Mouse (Mus musculus) testis, adult 10 weeks (tissue): Measurements from ENCODE around the gene Dnm2. TPM values are rescaled to one million over a fixed set of nuclear protein-coding genes. Genes with fewer than 3 reads are reported as not detected.

Source experiments
- polyA plus RNA-seq: library from polyadenylated mRNA; stranded (reverse); fragments of 350-450 nt; fragmentation: Illumina TruSeq; extraction: RNeasy Lipid Tissue Mini Kit (QIAGEN cat#74804); gene quantifications from one replicate; pipeline ENCODE4 v1.2.3, GENCODE M21; 2014; ENCODE audit warnings: low read depth, low replicate concordance

Gene Dnm2
- 42.4 TPM for polyA plus RNA-seq

GRCm38 (mm10) chr9:21424631-21425555, at the start of gene Dnm2:
Gene Dnm2 (plus strand): TSS chr9:21424908.

GRCm38 (mm10) chr9:21411669-21412550, 12.8 kb upstream of the Dnm2 start, which contains the start of gene Qtrt1:
Gene Qtrt1 (plus strand): TSS chr9:21411837.

GRCm38 (mm10) chr9:21509772-21510688, 85.3 kb downstream of the Dnm2 start, which contains the start of gene Tmed1:
Gene Tmed1 (minus strand): TSS chr9:21510252.

GRCm38 (mm10) chr9:21525937-21526633, 101.4 kb downstream of the Dnm2 start, which contains the start of gene AB124611:
Gene AB124611 (plus strand): TSS chr9:21526176.

GRCm38 (mm10) chr9:21546789-21547074, 122.0 kb downstream of the Dnm2 start, which contains the start of gene Carm1:
Gene Carm1 (plus strand): TSS chr9:21546894.

Other genes starting within 250 kb of the Dnm2 start
- gene Keap1, start 185.5 kb upstream of the Dnm2 start, polyA plus RNA-seq = 6.5 TPM
- gene S1pr5, start 176.5 kb upstream of the Dnm2 start, polyA plus RNA-seq = not detected
- 0.36 TPM for gene Atg4d, start 159.6 kb upstream of the Dnm2 start, polyA plus RNA-seq
- gene Kri1, start 136.9 kb upstream of the Dnm2 start, polyA plus RNA-seq = 6.8 TPM
- gene Cdkn2d, start 133.5 kb upstream of the Dnm2 start, polyA plus RNA-seq = 23.7 TPM
- gene Ap1m2, start 112.6 kb upstream of the Dnm2 start, polyA plus RNA-seq = 0.41 TPM
- gene Slc44a2, start 104.2 kb upstream of the Dnm2 start, polyA plus RNA-seq = 18.0 TPM
- gene Ilf3, start 57.0 kb upstream of the Dnm2 start, polyA plus RNA-seq = 61.2 TPM
- not detected for gene Qtrt1, start 13.1 kb upstream of the Dnm2 start, polyA plus RNA-seq
- gene Tmed1, start 85.3 kb downstream of the Dnm2 start, polyA plus RNA-seq = 1.9 TPM
- 0.36 TPM for gene AB124611, start 101.3 kb downstream of the Dnm2 start, polyA plus RNA-seq
- gene Carm1, start 122.0 kb downstream of the Dnm2 start, polyA plus RNA-seq = 11.9 TPM
- gene Timm29, start 167.8 kb downstream of the Dnm2 start, polyA plus RNA-seq = 20.8 TPM
- gene Yipf2, start 167.9 kb downstream of the Dnm2 start, polyA plus RNA-seq = 6.5 TPM
- 8.3 TPM for gene Smarca4, start 191.3 kb downstream of the Dnm2 start, polyA plus RNA-seq